Mouse (Mus musculus): ENCODE data around the gene Mef2a. TPM values are rescaled to one million over a fixed set of nuclear protein-coding genes. Genes with fewer than 3 reads are reported as not detected.

The Mef2a gene
- total and polyA plus RNA-seq, 3 experiments = 9.6 to 13.4 TPM; not detected in 1

DNA sequence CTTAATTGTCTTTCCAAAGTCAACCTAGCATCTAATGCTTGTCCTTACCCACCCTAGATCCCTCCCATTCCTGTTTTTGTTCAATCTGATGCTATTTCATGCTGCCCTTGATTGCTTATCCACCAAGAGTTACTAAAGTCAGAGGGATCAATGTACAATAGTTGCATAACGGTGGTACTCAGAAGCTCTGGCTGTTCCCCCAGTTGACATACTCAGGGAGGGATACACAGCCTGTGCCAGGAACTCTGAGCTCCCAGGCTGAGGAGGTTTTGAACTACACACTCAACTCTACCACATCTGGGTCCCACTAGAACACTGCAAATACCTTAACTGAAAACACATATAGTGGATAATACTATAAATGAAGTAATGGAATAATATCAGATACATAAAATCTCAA lies 164.3 kb downstream of the Mef2a start:
- Histone ChIP-seq H3K36me3 (ENCODE audit: control insufficient read depth in 1 of 2, insufficient read depth in 2 of 2, low read length in 2 of 2) (peaks cover 0 to 11% of the 10 kb centered on the region in 2 experiments; a peak in 2 of 4 replicates), H3K9me3 (replicated peaks; ENCODE audit: insufficient read depth, low read length) (no peaks in the 10 kb centered on the region), H3K9ac (ENCODE audit: control insufficient read depth, low read depth, low read length, poor library complexity, severe bottlenecking) (no peak overlapping the region), H3K4me1 (ENCODE audit: control insufficient read depth in 1 of 2, insufficient read depth in 2 of 2, low read length in 2 of 2) (peaks cover 0 to 20% of the 10 kb centered on the region in 2 experiments; a peak in 3 of 4 replicates), H3K4me3 (ENCODE audit: control insufficient read depth in 1 of 2, insufficient read depth in 1 of 2, low read depth in 2 of 2, low read length in 2 of 2) (no peak overlapping the region), H3K27ac (ENCODE audit: control insufficient read depth, low read depth, low read length) (no peak overlapping the region), H3K79me2 (ENCODE audit: control insufficient read depth, insufficient read depth, low read length, poor library complexity) (no peaks in the 10 kb centered on the region), H3K27me3 (ENCODE audit: control insufficient read depth in 1 of 2, insufficient read depth in 2 of 2, low read length in 2 of 2) (no peaks in the 10 kb centered on the region; a peak in 1 of 4 replicates)
- DNase-seq (ENCODE audit: low read depth, low spot score) = no peak
- TF ChIP-seq HCFC1 (IDR thresholded peaks at IDR 0.05; ENCODE audit: low read depth, low read length) (no peak), MAZ (IDR thresholded peaks at IDR 0.05; ENCODE audit: low read depth, low read length) (no peak), SMC3 (IDR thresholded peaks at IDR 0.05; ENCODE audit: low read depth, low read length) (no peak), CHD1 (IDR thresholded peaks at IDR 0.05; ENCODE audit: low read depth, low read length) (no peak), GATA1 (IDR thresholded peaks at IDR 0.05; ENCODE audit: low read depth, low read length) (no peak), E2F4 (IDR thresholded peaks at IDR 0.05; ENCODE audit: borderline replicate concordance, low read depth, low read length) (no peak), MYB (IDR thresholded peaks at IDR 0.05; ENCODE audit: low read depth, low read length) (no peak), NELFE (IDR thresholded peaks at IDR 0.05; ENCODE audit: low read depth, low read length) (no peak), MXI1 (IDR thresholded peaks at IDR 0.05; ENCODE audit: low read depth, low read length) (no peak), BHLHE40 (IDR thresholded peaks at IDR 0.05; ENCODE audit: borderline replicate concordance, low read depth, low read length) (no peak), TBP (IDR thresholded peaks at IDR 0.05; ENCODE audit: low read depth, low read length) (no peak), NRF1 (IDR thresholded peaks at IDR 0.05; ENCODE audit: insufficient read depth, low read depth, low read length, poor library complexity, severe bottlenecking) (no peak)

DNA sequence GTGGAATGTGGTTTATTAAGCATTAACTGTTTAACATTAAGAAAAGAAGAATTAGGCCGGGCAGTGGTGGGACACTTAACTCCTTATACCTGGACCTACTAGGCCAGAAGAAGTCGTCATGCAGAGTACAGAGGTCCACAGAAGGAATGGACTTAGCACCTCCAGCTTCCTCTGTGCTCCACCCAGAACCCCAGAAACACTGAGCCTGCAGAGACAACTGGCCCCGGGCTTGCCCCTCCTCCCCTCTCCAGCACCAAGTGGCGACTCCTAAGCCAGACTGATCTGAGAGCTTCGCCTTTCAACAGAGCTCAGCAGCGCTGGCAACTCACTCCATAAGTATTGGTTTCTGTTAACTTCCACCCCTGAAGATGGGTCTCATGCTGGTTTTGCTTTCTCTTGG lies 165.0 kb downstream of the Mef2a start:
- Histone ChIP-seq H3K4me1 (ENCODE audit: control insufficient read depth in 1 of 2, insufficient read depth in 2 of 2, low read length in 2 of 2) (peaks cover 0 to 20% of the 10 kb centered on the region in 2 experiments; a peak in 3 of 4 replicates), H3K27ac (ENCODE audit: control insufficient read depth, low read depth, low read length) (no peak overlapping the region), H3K27me3 (ENCODE audit: control insufficient read depth in 1 of 2, insufficient read depth in 2 of 2, low read length in 2 of 2) (no peaks in the 10 kb centered on the region; a peak in 1 of 4 replicates), H3K36me3 (ENCODE audit: control insufficient read depth in 1 of 2, insufficient read depth in 2 of 2, low read length in 2 of 2) (peaks cover 0 to 11% of the 10 kb centered on the region in 2 experiments; a peak in 2 of 4 replicates), H3K9me3 (replicated peaks; ENCODE audit: insufficient read depth, low read length) (no peaks in the 10 kb centered on the region), H3K4me3 (ENCODE audit: control insufficient read depth in 1 of 2, insufficient read depth in 1 of 2, low read depth in 2 of 2, low read length in 2 of 2) (no peak overlapping the region), H3K79me2 (ENCODE audit: control insufficient read depth, insufficient read depth, low read length, poor library complexity) (no peaks in the 10 kb centered on the region), H3K9ac (ENCODE audit: control insufficient read depth, low read depth, low read length, poor library complexity, severe bottlenecking) (no peak overlapping the region)
- TF ChIP-seq JUND (IDR thresholded peaks at IDR 0.05; ENCODE audit: low read depth, low read length) = no peak
- no peak for TF ChIP-seq SMC3 (IDR thresholded peaks at IDR 0.05; ENCODE audit: low read depth, low read length)
- TF ChIP-seq RAD21 (IDR thresholded peaks at IDR 0.05; ENCODE audit: low read depth, low read length) = no peak
- no peak for TF ChIP-seq ZC3H11A (IDR thresholded peaks at IDR 0.05; ENCODE audit: low read depth, low read length)
- no peak for TF ChIP-seq KAT2A (conservative IDR thresholded peaks at IDR 0.05; ENCODE audit: low read depth, low read length)
- DNase-seq (ENCODE audit: low read depth, low spot score) = no peak

All from MEL (cell line).